Mouse (Mus musculus) myocyte (in vitro differentiated cells): ENCODE results near the gene Mamdc2.

Source experiments
- CEBPB ChIP-seq: IDR thresholded peaks from 2 replicates; pipeline ENCODE4 v1.6.1; 2011; ENCODE audit warnings: mild to moderate bottlenecking, moderate library complexity; ENCODE audit not compliant: poor library complexity, insufficient read depth, severe bottlenecking
- E2F4 ChIP-seq: IDR thresholded peaks from one replicate; pipeline ENCODE4 v1.6.1; 2011; ENCODE audit warnings: mild to moderate bottlenecking, control low read depth, moderate library complexity; ENCODE audit not compliant: insufficient read depth
- MAX ChIP-seq: IDR thresholded peaks from one replicate; pipeline ENCODE4 v1.6.1; 2011; ENCODE audit warnings: low read depth, mild to moderate bottlenecking, control low read depth
- MYOD1 ChIP-seq, 3 experiments: IDR thresholded peaks; one replicate each; pipeline ENCODE4 v1.6.1; 2011; ENCODE audit warnings: control low read depth in 2 of 3, low read depth in 2 of 3, mild to moderate bottlenecking in 2 of 3, moderate library complexity in 1 of 3; ENCODE audit not compliant: insufficient read length in 2 of 3, control insufficient read depth in 1 of 3
- MYOG ChIP-seq, 3 experiments: IDR thresholded peaks; one replicate each; pipeline ENCODE4 v1.6.1; 2011; ENCODE audit warnings: control low read depth in 2 of 3, low read depth in 2 of 3, mild to moderate bottlenecking in 2 of 3; ENCODE audit not compliant: insufficient read length in 2 of 3, control insufficient read depth in 1 of 3, insufficient read depth in 1 of 3
- POLR2A ChIP-seq: IDR thresholded peaks from one replicate; pipeline ENCODE4 v1.6.1; 2011; ENCODE audit warnings: low read depth, mild to moderate bottlenecking, control low read depth, moderate library complexity; ENCODE audit not compliant: insufficient read length
- REST ChIP-seq: IDR thresholded peaks from one replicate; pipeline ENCODE4 v1.6.1; 2011; ENCODE audit warnings: mild to moderate bottlenecking, control low read depth, moderate library complexity; ENCODE audit not compliant: insufficient read depth, insufficient read length
- SRF ChIP-seq: IDR thresholded peaks from one replicate; pipeline ENCODE4 v1.6.1; 2011; ENCODE audit warnings: low read depth; ENCODE audit not compliant: control insufficient read depth, insufficient read length
- USF1 ChIP-seq: IDR thresholded peaks from one replicate; pipeline ENCODE4 v1.6.1; 2011; ENCODE audit warnings: low read depth, mild to moderate bottlenecking, control low read depth, moderate library complexity

GRCm38 (mm10) chr19:23417668-23418067, 30.6 kb downstream of the Mamdc2 start:
- no peak for TF ChIP-seq MAX
- no peak for TF ChIP-seq POLR2A
- no peak for TF ChIP-seq E2F4
- TF ChIP-seq MYOG (IDR thresholded peaks at IDR 0.05; ENCODE audit: control insufficient read depth in 1 of 3, insufficient read depth in 1 of 3, insufficient read length in 2 of 3, low read depth in 2 of 3) = no peak
- TF ChIP-seq SRF = no peak
- TF ChIP-seq MYOD1 (IDR thresholded peaks at IDR 0.05; ENCODE audit: control insufficient read depth in 1 of 3, insufficient read length in 2 of 3, low read depth in 2 of 3) = no peak
- no peak for TF ChIP-seq USF1
- no peak for TF ChIP-seq CEBPB
- no peak for TF ChIP-seq REST
